Mouse (Mus musculus) lung, embryonic 15.5 days (tissue): Measurements from ENCODE around the gene Ppib. TPM values are rescaled to one million over a fixed set of nuclear protein-coding genes. Genes with fewer than 3 reads are reported as not detected.
A peak's percentile ranks its signal among the peaks of the same experiment; 100 is the strongest.

ENCODE experiments used
- ATAC-seq: fragments of 200-750 bp; cut with Nextera tagmentation; 2 replicates; pipeline ENCODE4 v1.8.0; 2017; ENCODE audit warnings: moderate number of reproducible peaks, borderline replicate concordance; ENCODE audit not compliant: low FRiP score, low TSS enrichment; ENCODE audit errors: extremely low read depth
- H3K27ac ChIP-seq: fragments of 300-500 bp; sonication (generic); 2 replicates; pipeline ENCODE4 v1.5.1; 2015; ENCODE audit warnings: moderate library complexity, mild to moderate bottlenecking, inconsistent platforms
- H3K27me3 ChIP-seq: fragments of 300-500 bp; sonication (generic); 2 replicates; pipeline ENCODE4 v1.6.1; 2015; ENCODE audit warnings: inconsistent platforms
- H3K36me3 ChIP-seq: fragments of 300-500 bp; sonication (generic); 2 replicates; pipeline ENCODE4 v1.6.1; 2015; ENCODE audit warnings: inconsistent platforms
- H3K4me1 ChIP-seq: fragments of 300-500 bp; sonication (generic); 2 replicates; pipeline ENCODE4 v1.6.1; 2015; ENCODE audit warnings: inconsistent platforms
- H3K4me2 ChIP-seq: fragments of 300-500 bp; sonication (generic); 2 replicates; pipeline ENCODE4 v1.6.1; 2015; ENCODE audit warnings: inconsistent platforms, mild to moderate bottlenecking, moderate library complexity
- H3K4me3 ChIP-seq: fragments of 300-500 bp; sonication (generic); 2 replicates; pipeline ENCODE4 v1.5.1; 2015; ENCODE audit warnings: mild to moderate bottlenecking, inconsistent platforms
- H3K9ac ChIP-seq: fragments of 300-500 bp; sonication (generic); 2 replicates; pipeline ENCODE4 v1.6.1; 2015; ENCODE audit warnings: inconsistent platforms
- H3K9me3 ChIP-seq: fragments of 300-500 bp; sonication (generic); 2 replicates; pipeline ENCODE4 v1.6.1; 2016; ENCODE audit warnings: inconsistent platforms
- WGBS: fragments of 180-500 bp; shearing (Covaris S2); methylation state at CpG from one replicate; pipeline ENCODE4 v1.1.7; 2015; 5-methylcytosine and 5-hydroxymethylcytosine counted together
- polyA plus RNA-seq: library from polyadenylated mRNA; unstranded; fragments of >200 nt; fragmentation: Nextera tagmentation; extraction: Ambion mirVana; gene quantifications from 2 replicates; pipeline ENCODE4 v1.2.1, GENCODE M21; 2015

Gene Ppib
- polyA plus RNA-seq, 1 experiment from 2014 or later, result 655 TPM

- peak; percentile 65 for ATAC-seq
- Histone ChIP-seq H3K27ac (peak overlapping the region; percentile 72), H3K4me1 (peaks cover 10% of the 10 kb centered on the region), H3K9ac (peak overlapping the region; percentile 81), H3K9me3 (no peaks in the 10 kb centered on the region), H3K36me3 (peaks cover 27% of the 10 kb centered on the region), H3K4me3 (peak overlapping the region; percentile 78), H3K27me3 (no peaks in the 10 kb centered on the region), H3K4me2 (peak overlapping the region; percentile 65)
- under 1% methylated on average over 20 of the region's 20 CpGs for WGBS
Measured at GRCm38 (mm10) chr9:66060308-66060647, 256 bp downstream of the Ppib start.

GRCm38 (mm10) chr9:66060986-66061385 lies 964 bp downstream of the Ppib start:
- no peaks in the 10 kb centered on the region for H3K27me3 ChIP-seq
- peaks cover 10% of the 10 kb centered on the region for H3K4me1 ChIP-seq
- peak overlapping the region; percentile 81 for H3K9ac ChIP-seq
- peak overlapping the region; percentile 65 for H3K4me2 ChIP-seq
- H3K27ac ChIP-seq, result no peak overlapping the region
- 13% methylated on average over 4 of the region's 4 CpGs for WGBS
- no peak for ATAC-seq
- H3K4me3 ChIP-seq, result peak overlapping the region; percentile 78
- peaks cover 34% of the 10 kb centered on the region for H3K36me3 ChIP-seq
- no peaks in the 10 kb centered on the region for H3K9me3 ChIP-seq

GRCm38 (mm10) chr9:66061656-66062055 lies 1.6 kb downstream of the Ppib start:
- no peak for ATAC-seq
- H3K9ac ChIP-seq, result peak overlapping the region; percentile 81; the same call in 1 of the 2 replicates
- H3K36me3 ChIP-seq, result peaks cover 41% of the 10 kb centered on the region
- H3K4me2 ChIP-seq, result peak overlapping the region; percentile 65
- H3K4me1 ChIP-seq, result peaks cover 10% of the 10 kb centered on the region
- no peaks in the 10 kb centered on the region for H3K27me3 ChIP-seq
- 69% methylated on average over 3 of the region's 3 CpGs for WGBS
- no peaks in the 10 kb centered on the region for H3K9me3 ChIP-seq
- peak overlapping the region; percentile 78; the same call in 1 of the 2 replicates for H3K4me3 ChIP-seq
- H3K27ac ChIP-seq, result no peak overlapping the region; the same call in 1 of the 2 replicates

- Histone ChIP-seq H3K9ac (no peak overlapping the region), H3K36me3 (peaks cover 45% of the 10 kb centered on the region), H3K4me1 (peaks cover 12% of the 10 kb centered on the region), H3K4me3 (no peak overlapping the region), H3K9me3 (no peaks in the 10 kb centered on the region), H3K27me3 (peaks cover 7% of the 10 kb centered on the region; the same call in 1 of the 2 replicates), H3K4me2 (no peak overlapping the region), H3K27ac (no peak overlapping the region)
- 96% methylated on average over 3 of the region's 3 CpGs for WGBS
- no peak for ATAC-seq
Measured at GRCm38 (mm10) chr9:66063446-66063845, 3.4 kb downstream of the Ppib start.

GRCm38 (mm10) chr9:66064316-66064715 lies 4.3 kb downstream of the Ppib start:
- no peak overlapping the region for H3K4me2 ChIP-seq
- WGBS, result 93% methylated on average over 11 of the region's 11 CpGs
- peaks cover 11% of the 10 kb centered on the region; the same call in 1 of the 2 replicates for H3K27me3 ChIP-seq
- H3K4me3 ChIP-seq, result no peak overlapping the region
- peaks cover 20% of the 10 kb centered on the region for H3K4me1 ChIP-seq
- no peak for ATAC-seq
- peaks cover 45% of the 10 kb centered on the region for H3K36me3 ChIP-seq
- H3K27ac ChIP-seq, result no peak overlapping the region
- no peak overlapping the region for H3K9ac ChIP-seq
- no peaks in the 10 kb centered on the region for H3K9me3 ChIP-seq

- Histone ChIP-seq H3K27me3 (peaks cover 23% of the 10 kb centered on the region; the same call in 1 of the 2 replicates), H3K4me1 (peaks cover 14% of the 10 kb centered on the region), H3K27ac (no peak overlapping the region), H3K4me3 (no peak overlapping the region), H3K36me3 (peaks cover 45% of the 10 kb centered on the region), H3K9me3 (no peaks in the 10 kb centered on the region), H3K4me2 (no peak overlapping the region), H3K9ac (no peak overlapping the region)
- 73% methylated on average over 3 of the region's 3 CpGs for WGBS
- no peak for ATAC-seq
Measured at GRCm38 (mm10) chr9:66066791-66067190, 6.8 kb downstream of the Ppib start.

DNA sequence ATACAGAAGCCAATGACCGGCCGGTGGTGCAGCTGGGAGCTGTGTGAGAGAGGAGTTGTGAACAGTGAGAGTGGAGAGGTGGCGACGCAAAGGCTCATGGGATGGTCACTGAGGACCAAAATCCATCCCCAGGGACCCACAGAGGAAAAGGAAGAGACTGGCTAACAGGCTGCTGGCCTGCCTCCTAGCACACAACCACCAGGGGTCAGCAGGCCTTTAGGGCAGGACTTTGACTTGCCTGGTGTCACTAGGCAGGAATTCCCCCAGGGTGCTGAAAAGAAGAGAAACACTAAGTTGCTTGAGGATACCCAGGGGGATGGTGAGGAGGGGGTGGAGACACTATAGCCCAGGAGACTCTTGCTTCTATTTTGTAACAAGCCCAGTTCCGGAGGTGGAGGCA lies 7.5 kb downstream of the Ppib start:
- H3K4me3 ChIP-seq, result no peak overlapping the region
- peak; percentile 9; the same call in 1 of the 2 replicates for ATAC-seq
- H3K27ac ChIP-seq, result no peak overlapping the region
- peaks cover 23% of the 10 kb centered on the region; the same call in 1 of the 2 replicates for H3K27me3 ChIP-seq
- no peaks in the 10 kb centered on the region for H3K9me3 ChIP-seq
- H3K4me1 ChIP-seq, result peaks cover 14% of the 10 kb centered on the region
- 24% methylated on average over 5 of the region's 5 CpGs for WGBS
- no peak overlapping the region for H3K9ac ChIP-seq
- peak overlapping the region; percentile 97 for H3K4me2 ChIP-seq
- peaks cover 42% of the 10 kb centered on the region for H3K36me3 ChIP-seq

DNA sequence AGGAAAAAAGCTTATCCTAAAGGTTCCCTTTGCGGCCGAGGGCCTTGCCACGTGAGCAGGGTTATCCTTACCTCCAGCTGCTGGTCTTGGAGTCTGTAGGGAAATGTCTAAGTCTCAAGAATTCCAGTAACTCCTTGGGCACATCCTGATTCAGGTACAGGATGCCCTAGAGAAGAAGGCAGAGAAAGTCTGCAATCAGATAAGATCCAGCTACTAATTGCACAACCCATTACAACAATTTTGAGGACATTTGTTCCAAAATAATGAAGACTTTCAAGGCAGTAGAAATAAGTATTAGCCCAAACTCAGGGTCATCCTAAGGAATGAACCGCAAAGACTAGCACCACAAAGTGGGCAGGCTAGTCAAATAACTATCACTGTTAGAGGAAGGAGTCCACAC lies 8.0 kb downstream of the Ppib start:
- no peaks in the 10 kb centered on the region for H3K9me3 ChIP-seq
- H3K27me3 ChIP-seq, result peaks cover 23% of the 10 kb centered on the region; the same call in 1 of the 2 replicates
- 59% methylated on average over 4 of the region's 4 CpGs for WGBS
- H3K4me2 ChIP-seq, result peak overlapping the region; percentile 97
- no peak overlapping the region for H3K9ac ChIP-seq
- H3K27ac ChIP-seq, result no peak overlapping the region
- ATAC-seq, result no peak
- H3K36me3 ChIP-seq, result peaks cover 37% of the 10 kb centered on the region
- H3K4me1 ChIP-seq, result peaks cover 14% of the 10 kb centered on the region
- H3K4me3 ChIP-seq, result 0 out of 2 replicates have a peak overlapping the region, but pooled peaks have one; percentile 53

GRCm38 (mm10) chr9:66068971-66069391 lies 9.0 kb downstream of the Ppib start:
- Histone ChIP-seq H3K36me3 (peaks cover 28% of the 10 kb centered on the region), H3K4me3 (peak overlapping the region; percentile 53), H3K9me3 (no peaks in the 10 kb centered on the region), H3K4me2 (peak overlapping the region; percentile 97), H3K4me1 (peaks cover 14% of the 10 kb centered on the region), H3K27me3 (peaks cover 23% of the 10 kb centered on the region; the same call in 1 of the 2 replicates), H3K27ac (no peak overlapping the region), H3K9ac (peak overlapping the region; percentile 50)
- peak; percentile 27 for ATAC-seq
- WGBS, result 1% methylated on average over 30 of the region's 30 CpGs

GRCm38 (mm10) chr9:66069583-66069982 lies 9.6 kb downstream of the Ppib start, which contains the start of gene Snx22:
Snx22 (minus strand) TSS chr9:66069719.
- no peak within 1 kb of the TSS for H3K27ac ChIP-seq
- peaks cover 22% of the 10 kb centered on the region for H3K36me3 ChIP-seq
- 2% methylated on average over 22 of the region's 22 CpGs for WGBS
- no peaks in the 10 kb centered on the region for H3K9me3 ChIP-seq
- ATAC-seq, result peak; percentile 89
- peak within 1 kb of the TSS; percentile 50 for H3K9ac ChIP-seq
- peak within 1 kb of the TSS; percentile 53 for H3K4me3 ChIP-seq
- peaks cover 14% of the 10 kb centered on the region for H3K4me1 ChIP-seq
- peaks cover 23% of the 10 kb centered on the region; the same call in 1 of the 2 replicates for H3K27me3 ChIP-seq
- H3K4me2 ChIP-seq, result peak within 1 kb of the TSS; percentile 97

DNA sequence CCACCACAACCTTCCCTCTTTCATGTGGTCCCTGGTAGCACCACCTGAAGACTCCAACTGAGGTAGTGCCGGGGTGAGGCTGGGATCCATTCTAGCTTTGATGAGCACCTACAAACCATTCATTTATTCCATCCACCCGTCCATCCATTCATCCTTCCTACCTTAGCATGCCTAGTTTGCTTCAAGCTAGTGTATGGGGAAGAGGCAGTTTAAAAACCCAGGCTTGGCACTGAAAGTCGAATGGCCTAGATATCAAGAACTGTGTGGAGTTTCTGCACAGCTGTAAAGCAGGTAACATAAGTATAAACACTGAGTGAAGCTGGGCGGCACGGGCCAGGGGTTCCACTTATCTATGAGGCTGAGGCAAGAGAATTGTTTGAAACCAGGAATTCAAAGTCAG lies 10.1 kb downstream of the Ppib start:
- Histone ChIP-seq H3K4me1 (peaks cover 14% of the 10 kb centered on the region), H3K27ac (no peak overlapping the region), H3K4me3 (no peak overlapping the region), H3K9me3 (no peaks in the 10 kb centered on the region), H3K4me2 (peak overlapping the region; percentile 97; the same call in 1 of the 2 replicates), H3K27me3 (peaks cover 23% of the 10 kb centered on the region; the same call in 1 of the 2 replicates), H3K9ac (no peak overlapping the region), H3K36me3 (peaks cover 19% of the 10 kb centered on the region)
- no peak for ATAC-seq
- 84% methylated on average over 5 of the region's 5 CpGs for WGBS

DNA sequence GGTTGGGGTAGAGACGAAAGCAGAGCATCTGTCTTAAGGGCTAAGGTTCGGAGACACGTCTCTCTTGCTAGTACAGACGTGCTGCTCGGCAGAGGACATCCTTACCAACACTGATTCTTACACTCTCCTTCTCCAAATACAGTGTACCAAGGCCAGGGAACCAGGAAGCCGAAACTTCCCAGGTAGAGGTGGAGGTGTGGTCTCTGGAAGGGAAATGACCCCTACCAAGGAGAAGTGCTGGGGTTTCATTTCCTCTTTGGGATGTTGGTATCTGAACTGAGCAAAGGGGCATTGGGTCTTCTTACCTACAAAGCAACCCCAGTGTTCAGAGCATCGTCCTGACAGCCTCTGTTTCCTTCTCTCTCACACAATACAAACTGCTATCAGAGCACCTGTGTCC lies 12.7 kb downstream of the Ppib start:
- 84% methylated on average over 7 of the region's 7 CpGs for WGBS
- Histone ChIP-seq H3K27me3 (peaks cover 22% of the 10 kb centered on the region; the same call in 1 of the 2 replicates), H3K4me3 (no peak overlapping the region), H3K27ac (no peak overlapping the region), H3K4me1 (peaks cover 14% of the 10 kb centered on the region), H3K9me3 (no peaks in the 10 kb centered on the region), H3K4me2 (no peak overlapping the region), H3K36me3 (no peaks in the 10 kb centered on the region), H3K9ac (no peak overlapping the region)
- ATAC-seq, result no peak
